Mouse (Mus musculus): Measurements from ENCODE around the gene Anp32e.

DNA sequence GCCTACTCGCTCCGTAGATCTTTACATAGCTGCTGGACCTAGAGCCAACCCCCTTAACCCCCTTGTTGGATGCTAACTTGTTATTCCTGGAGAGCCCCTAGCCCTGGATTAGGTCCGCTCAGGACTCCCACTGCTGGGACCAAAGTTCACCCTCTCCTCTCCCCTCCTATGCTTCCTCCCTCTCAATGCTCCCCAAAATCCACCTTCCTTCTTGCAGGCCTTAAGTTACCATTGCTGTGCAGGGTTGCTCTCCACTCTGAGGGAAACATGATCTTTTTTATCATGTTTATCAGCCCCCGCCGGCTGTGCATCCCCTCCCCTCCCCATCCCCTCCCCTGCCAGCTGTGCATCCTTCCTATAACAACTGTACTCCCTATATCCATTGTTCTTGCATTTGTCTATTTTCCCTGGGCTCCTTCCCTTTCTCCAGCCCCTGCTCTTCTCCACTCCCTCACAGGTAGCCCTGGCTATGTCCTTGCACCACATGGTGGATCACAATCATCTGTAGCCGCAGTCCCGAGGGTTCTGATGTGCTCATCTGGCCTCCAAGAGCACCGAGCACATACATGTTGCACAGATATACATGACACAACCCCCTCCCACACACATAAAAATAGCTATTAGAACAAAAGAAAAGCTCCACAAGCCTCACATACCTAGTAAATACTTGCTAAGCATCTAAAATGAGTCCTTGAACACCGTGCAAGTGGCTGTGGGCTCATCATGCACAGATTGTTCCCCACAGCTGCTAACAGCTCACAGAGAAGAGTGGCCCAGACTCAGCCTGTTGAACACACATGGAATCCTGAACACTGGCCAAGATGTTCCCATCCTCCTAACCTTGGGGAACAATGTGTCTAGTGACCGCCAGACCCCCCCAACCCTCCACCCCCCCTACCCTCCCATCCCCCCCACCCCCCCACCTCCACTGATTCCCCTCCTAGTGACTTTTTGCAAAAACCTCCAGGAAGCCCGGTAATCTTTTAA, 36.7 kb upstream of the Anp32e start:
- TF ChIP-seq CTCF (IDR thresholded peaks at IDR 0.05; ENCODE audit: control insufficient read depth, insufficient read depth, low read length): no peak
- TF ChIP-seq POLR2A (IDR thresholded peaks at IDR 0.05; ENCODE audit: borderline replicate concordance, control insufficient read depth, low read depth, low read length): no peak
